Mouse (Mus musculus) stomach, postnatal 0 days (tissue): ENCODE measurements around the gene Fam181a.

ENCODE experiments used
- CTCF ChIP-seq: IDR thresholded peaks from 2 replicates; pipeline ENCODE4 v1.5.1; 2016; ENCODE audit warnings: antibody characterized with exemption, low read depth, mild to moderate bottlenecking, moderate library complexity
- EP300 ChIP-seq: optimal IDR thresholded peaks from 2 replicates; pipeline ENCODE3; 2016; ENCODE audit warnings: antibody characterized with exemption

GRCm38 (mm10) chr12:103282936-103283335, 27.8 kb upstream of the Fam181a start:
- TF ChIP-seq CTCF (no peak), EP300 (no peak)
